Mouse (Mus musculus): ENCODE measurements around the gene Lrriq4.

Gene Lrriq4

GRCm38 (mm10) chr3:30644207-30644606, at the start of gene Lrriq4:
Gene Lrriq4 (plus strand): TSS chr3:30644507.
- no peak for DNase-seq (ENCODE audit: low spot score)

GRCm38 (mm10) chr3:30595111-30595832, 49.0 kb upstream of the Lrriq4 start:
- DNase-seq (ENCODE audit: low spot score) = peak; percentile 15

DNA sequence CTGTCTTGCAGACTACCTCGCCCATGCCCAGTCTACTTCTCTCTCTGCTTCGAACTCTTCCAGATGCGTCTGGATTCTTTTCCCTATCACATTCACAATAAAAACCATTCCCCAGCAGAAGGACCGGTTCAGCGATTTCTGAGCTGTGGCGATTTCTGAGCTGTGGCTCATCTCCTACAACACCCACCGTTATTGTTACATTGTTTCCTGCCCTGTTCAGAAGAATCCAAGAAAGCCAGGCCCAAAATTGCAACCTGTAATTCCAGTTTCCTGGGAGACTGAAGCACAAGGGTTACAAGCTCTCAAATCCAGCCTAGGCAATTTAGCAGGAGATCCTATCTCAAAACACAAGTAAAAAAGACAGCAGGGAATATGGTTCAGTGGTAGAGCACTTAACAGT, 47.0 kb upstream of the Lrriq4 start:
- DNase-seq (ENCODE audit: low spot score) = no peak

DNA sequence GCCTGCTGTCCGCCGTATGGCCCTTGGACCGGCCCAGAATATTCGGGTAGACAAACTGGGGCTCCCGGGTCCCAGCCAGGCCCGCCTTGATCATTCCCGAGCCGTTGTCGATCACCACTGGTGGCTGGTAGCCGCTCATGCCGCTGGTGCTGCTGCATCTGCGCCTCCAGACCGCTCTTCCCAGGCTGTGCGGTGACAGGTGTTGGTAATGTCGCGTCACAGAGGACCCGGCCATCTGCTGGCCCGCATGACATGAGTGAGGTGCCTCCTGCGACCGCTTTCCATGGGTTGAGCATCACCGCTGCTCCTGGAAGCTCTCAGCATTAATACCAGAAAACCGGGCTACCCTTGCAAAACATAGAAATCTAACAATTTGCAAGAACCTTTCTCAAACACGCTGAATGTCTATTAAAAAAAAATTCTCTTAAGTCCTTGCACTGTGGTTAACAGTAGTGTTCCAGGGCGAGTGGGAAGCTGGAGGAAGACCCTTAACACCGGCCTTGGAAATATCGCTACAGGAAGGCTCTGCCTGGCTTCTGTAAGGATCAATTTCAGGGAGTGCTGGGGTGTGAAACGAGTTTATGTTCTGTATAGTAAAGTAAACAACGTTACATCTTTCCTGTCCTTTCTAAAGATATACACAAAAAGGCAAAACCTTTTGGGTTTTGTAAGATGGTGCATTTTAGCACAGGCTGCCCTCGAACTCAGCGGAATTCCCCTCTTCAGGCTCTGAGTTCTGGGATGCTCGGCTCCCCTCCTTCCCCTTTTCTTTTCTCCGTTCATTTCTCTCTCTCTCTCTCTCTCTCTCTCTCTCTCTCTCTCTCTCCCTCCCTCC, 44.4 kb upstream of the Lrriq4 start, which contains the start of gene Actrt3:
Gene Actrt3, minus strand, starts transcription at position 229 of the 835 bp plus-strand sequence.
- no peak for DNase-seq (ENCODE audit: low spot score)

GRCm38 (mm10) chr3:30600717-30601116, 43.6 kb upstream of the Lrriq4 start:
- peak; percentile 15 for DNase-seq (ENCODE audit: low spot score)

GRCm38 (mm10) chr3:30601175-30601574, 43.1 kb upstream of the Lrriq4 start:
- peak; percentile 68 for DNase-seq (ENCODE audit: low spot score)

DNA sequence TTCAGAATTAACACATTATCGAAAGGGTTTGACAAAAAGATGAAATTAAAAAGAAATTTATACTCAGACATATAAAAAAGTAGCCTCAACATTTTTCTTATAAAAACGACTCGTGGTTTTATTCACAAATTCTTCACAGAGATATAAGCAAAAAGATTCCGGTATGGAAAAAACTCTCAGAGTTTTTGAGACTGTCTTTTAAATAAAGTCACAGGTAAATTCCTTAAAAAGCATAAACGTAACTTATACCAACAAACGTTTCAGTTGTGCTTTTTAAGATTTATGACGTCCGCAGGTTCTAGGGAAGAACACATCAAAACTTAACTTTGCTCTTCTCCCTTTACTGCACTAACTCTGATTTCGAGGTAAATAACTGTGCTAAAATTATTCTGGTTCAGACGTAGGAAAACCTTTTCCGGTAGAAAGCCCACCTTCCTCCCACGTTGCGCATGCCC, 42.7 kb upstream of the Lrriq4 start:
- no peak for DNase-seq (ENCODE audit: low spot score)

- DNase-seq (ENCODE audit: low spot score) = peak; percentile 90
Observed at GRCm38 (mm10) chr3:30602065-30602739, 42.1 kb upstream of the Lrriq4 start, which contains the start of gene Mynn. Gene Mynn (plus strand): TSS chr3:30602065.

- DNase-seq (ENCODE audit: low spot score) = no peak
Observed at GRCm38 (mm10) chr3:30602740-30603098, 41.6 kb upstream of the Lrriq4 start.

GRCm38 (mm10) chr3:30603256-30603655, 41.1 kb upstream of the Lrriq4 start:
- no peak for DNase-seq (ENCODE audit: low spot score)

GRCm38 (mm10) chr3:30608999-30609398, 35.3 kb upstream of the Lrriq4 start:
- no peak for DNase-seq (ENCODE audit: low spot score)

DNA sequence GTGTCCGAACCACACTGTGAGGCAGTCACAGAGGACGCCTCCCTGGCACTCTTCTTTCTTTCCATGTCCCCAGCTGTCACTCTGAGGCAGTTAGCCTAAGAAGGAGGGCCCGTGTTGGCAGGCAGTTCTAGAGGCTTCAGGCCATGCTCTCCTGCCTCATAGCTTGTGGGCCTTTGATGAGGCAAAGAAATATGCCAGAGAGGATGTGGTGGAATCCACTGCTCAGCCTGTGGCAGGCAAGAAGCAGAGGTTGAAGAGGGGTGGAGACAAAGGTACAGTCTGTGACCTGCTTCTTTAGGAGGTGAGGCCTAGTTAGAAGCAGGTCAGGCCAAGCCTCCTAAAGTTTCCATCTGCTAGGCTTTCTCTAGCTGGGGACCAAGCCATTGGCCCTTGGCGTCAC, 33.4 kb upstream of the Lrriq4 start:
- DNase-seq (ENCODE audit: low spot score) = no peak

GRCm38 (mm10) chr3:30620132-30620531, 24.2 kb upstream of the Lrriq4 start:
- no peak for DNase-seq (ENCODE audit: low spot score)

DNA sequence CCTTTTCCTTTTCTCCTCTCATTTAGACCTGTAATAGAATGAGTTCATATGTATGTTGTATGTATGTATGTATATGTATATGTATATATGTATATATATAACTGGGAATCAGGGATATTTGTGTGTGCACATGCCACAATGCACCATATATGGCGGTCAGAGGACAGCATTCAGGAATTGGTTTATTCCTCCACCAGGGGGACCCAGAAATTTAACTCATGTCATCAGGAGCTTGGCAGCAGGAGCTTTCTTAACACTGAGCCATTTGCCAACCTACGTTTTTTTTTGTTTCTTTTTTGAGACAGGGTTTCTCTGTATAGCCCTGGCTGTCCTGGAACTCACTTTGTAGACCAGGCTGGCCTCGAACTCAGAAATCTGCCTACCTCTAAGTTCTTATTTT, 10.6 kb upstream of the Lrriq4 start:
- DNase-seq (ENCODE audit: low spot score) = no peak

DNA sequence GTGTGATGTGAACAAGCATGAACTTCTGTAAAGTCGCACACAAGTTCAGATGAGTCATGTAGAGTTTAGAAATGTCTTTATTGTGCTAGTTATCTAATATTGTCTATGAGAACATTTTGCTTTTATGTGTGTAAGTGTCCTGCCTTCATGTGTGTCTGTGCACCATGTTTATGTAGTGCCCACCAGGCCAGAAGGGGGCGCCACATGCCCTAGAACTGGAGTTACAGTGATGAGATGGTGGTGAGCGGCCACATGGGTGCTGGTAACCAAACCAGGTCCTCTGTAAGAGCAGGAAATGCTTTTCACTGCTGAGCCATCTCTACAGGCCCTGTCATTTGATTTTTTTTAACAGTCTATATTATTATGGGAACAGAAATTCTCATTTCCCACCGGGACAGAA, 8.7 kb upstream of the Lrriq4 start:
- DNase-seq (ENCODE audit: low spot score) = no peak

GRCm38 (mm10) chr3:30646761-30647160, 2.5 kb downstream of the Lrriq4 start:
- DNase-seq (ENCODE audit: low spot score) = no peak

DNA sequence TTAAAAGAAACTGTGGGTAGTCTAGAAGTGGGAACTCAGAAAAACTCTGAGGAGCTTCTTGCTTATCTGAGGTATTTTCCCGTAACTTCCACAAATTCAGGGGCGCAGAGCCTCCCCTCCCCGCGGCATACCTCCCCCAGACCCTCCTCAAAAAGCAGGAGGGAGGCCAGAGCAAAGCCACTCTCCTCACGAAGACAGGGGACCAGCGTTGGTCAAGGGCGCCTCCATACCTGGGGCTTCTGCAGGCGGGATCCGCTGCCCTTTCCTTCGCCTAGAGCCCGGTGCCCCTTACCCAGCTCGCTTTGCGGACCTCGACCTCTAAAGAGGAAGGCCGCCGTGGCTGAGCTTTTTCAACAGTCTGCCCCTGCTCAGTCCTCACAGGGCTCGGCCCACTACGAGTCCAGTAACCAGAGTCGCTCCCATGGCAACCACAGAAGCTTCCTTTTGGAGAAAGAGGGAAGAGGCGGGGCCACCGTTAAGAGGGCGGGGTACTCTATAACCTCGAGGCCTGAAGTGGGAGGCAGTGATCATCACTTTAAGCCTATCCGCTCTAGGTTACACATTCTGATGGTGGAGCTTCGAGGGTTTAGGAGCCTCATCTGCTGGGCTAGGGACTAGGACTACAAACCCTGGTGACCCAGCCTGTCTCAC, 3.3 kb downstream of the Lrriq4 start, which contains the start of gene Lrrc34:
Gene Lrrc34, minus strand, starts transcription at position 430 of the 651 bp plus-strand sequence.
- DNase-seq (ENCODE audit: low spot score) = peak; percentile 24

DNA sequence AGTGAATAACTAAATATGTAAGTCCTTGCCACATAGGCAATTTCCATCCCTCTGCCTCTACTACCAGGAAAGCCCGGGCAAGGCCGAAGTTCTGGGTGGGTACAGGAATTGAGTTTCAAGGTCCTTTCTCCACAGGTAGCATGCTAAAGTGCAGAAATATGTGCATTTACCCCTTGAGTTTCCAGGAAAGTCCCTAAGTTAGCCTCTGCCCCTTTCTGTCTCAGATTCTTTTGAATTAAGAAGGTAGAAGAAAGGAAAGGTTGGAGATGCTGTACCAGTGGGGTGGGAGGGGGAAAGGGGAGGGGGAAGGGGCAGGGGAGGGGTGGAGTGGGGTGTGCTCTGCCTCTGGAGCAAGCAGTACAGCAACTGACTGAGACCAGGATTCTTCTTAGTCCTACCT, 4.2 kb downstream of the Lrriq4 start:
- no peak for DNase-seq (ENCODE audit: low spot score)

DNA sequence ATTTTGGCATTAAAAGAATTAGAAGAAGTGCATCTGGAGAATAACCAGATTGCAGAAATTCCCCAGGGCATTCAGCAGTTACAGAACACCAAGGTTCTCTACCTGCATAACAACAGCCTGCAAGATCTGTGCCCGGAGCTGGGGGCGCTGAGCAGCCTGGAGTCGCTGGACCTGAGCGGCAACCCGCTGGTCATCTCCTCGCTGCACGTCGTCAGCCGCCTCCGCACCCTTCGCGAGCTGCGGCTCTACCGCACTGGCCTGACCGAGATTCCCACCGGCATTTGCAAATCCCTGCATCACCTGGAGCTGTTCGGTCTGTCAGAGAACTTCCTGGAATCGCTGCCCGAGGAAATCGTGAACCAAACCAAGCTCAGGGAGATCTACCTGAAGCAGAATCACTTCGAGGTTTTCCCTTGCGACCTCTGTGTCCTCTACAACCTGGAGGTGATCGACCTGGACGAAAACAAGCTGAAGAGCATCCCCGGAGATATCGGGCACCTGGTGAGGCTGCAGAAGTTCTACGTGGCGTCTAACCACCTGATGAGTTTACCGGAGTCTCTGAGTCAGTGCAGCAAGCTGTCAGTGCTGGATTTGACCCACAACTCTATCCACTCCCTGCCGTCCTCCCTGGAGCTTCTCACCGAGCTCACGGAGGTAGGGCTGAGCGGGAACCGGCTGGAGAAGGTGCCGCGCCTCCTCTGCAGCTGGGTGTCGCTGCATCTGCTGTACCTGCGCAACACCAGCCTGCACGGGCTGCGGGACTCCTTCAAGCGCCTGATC, 5.9 kb downstream of the Lrriq4 start:
- peak; percentile 5 for DNase-seq (ENCODE audit: low spot score)

GRCm38 (mm10) chr3:30655937-30656336, 11.6 kb downstream of the Lrriq4 start:
- no peak for DNase-seq (ENCODE audit: low spot score)

DNA sequence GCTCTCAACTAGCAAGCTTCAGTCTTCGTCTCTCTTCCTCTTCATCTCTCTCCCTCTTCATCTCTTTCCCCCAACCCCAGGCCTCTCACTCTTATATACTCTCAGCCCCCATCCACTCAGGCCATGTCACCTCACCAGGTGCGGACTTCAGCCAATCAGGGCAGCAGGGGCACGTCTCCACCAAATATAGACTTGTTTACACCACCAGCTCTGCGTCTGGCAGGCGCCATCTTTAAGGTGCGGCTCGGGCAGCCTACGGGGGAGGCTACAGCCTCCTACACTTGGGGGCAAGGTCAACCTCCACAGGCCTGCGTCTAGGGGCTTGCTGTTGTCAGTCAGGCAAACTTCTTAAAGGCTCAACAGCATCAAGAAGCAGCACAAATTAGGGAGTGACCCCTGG, 14.2 kb downstream of the Lrriq4 start:
- no peak for DNase-seq (ENCODE audit: low spot score)
